Mouse (Mus musculus): ENCODE results near the gene Gas1. TPM values are rescaled to one million over a fixed set of nuclear protein-coding genes. Genes with fewer than 3 reads are reported as not detected.

The Gas1 gene
- polyA plus RNA-seq, 1 experiment, result 155 TPM

DNA sequence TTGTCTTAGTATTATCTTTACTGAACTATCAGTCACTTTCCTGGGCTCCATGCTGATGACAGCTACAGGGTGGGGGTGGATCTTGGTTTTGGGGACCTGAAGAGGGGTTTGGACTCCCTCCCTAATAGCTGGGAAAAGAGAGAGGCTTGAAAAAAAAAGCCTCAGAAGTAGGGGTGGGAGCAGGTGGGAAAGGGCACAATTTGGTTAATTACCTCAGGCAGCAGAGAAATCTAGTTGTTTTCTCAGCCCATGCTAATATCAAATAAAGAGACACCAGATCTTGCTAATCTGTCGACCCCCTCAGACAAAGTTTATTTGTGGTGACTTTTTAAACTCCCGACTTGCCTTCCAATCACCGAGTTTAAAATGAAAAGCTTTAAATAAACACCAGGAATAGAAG lies 4.0 kb downstream of the Gas1 start:
- DNase-seq (ENCODE audit: low spot score), result no peak

DNA sequence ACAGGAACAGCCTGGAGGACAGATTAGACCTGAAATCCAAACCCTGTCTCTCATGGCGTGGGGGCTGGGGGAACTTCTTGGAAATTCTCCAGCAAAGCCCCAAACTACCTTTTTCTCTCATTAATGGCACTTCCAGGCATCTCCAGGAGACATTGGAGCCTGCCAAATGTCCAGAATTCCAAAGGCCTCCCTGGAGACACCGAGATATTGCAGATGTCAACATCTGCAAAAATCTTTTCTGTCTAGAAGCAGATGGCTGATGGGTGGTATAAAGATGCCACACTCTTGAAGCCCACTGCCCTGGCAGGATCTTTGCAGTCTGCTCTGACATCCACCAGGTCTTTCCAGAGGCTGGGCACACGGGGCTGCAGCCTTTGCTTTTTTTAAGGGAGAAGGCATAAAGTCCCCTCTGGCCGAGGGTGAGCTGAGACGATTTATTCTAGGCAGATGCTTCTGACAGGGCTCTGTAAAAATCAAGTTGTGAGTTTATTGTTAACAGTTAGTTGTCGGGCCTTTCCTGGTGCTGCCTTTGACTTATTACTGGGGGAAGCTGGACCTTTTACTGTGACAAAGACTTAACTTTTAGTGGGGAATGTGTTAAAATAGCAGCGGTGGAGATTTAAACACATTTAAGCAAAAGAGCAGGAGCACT lies 4.7 kb downstream of the Gas1 start:
- DNase-seq (ENCODE audit: low spot score), result no peak

DNA sequence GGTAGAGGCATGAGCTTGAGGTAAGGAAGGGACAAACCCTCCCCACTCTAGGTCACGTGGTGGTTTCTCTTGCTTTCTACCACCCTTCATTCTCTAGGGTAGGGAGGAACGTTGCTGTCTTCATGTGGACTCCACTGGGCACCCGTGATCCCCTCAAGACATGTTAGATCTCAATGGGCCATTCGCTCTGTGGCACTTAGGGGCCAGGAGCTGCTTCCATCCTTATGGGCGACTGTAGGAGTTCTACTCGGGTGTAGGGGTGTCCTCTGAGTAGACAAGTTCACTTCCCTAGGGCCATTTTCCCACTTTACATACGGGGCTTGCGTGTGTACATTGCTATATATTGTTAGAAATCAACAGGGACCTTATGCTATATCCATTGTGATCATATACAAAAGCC lies 5.4 kb downstream of the Gas1 start:
- no peak for DNase-seq (ENCODE audit: low spot score)

DNA sequence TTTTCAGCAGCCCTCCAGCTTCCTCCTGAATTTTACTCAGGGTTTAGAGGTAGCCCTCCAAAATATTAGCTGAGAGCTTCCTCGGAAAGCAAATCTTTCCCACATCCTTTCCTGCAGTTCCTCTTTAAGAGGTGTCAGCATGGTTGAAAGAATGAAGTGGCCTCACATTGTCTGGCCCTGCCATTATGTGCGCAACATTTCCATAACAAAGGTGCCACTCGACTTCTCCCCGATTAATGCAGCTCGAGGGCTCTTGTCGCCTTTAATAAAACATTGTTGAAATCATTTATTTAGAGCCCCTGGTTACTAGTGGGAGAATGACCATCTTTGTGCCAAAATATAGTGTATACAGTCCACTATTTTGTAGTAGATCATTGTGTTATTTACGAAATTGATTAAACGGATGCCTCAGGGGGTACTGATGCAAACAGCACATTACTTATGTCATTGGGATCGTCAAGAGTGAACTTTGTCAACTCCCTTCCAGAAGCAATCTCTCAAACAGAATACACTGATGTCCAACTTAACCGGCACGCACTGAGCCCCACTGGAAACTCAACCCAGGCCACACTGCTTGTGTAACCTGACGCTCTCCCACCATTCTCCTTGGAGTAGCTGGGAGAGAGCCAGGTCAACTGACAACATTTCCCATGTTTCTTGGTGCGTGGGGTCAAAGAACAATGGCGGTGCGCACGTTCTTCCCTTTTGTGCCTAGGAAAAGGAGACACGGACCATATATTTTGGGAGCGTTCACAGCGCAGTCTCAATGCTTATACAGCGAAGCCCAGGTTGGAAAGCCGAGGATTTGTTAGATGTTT lies 6.1 kb downstream of the Gas1 start:
- no peak for DNase-seq (ENCODE audit: low spot score)

DNA sequence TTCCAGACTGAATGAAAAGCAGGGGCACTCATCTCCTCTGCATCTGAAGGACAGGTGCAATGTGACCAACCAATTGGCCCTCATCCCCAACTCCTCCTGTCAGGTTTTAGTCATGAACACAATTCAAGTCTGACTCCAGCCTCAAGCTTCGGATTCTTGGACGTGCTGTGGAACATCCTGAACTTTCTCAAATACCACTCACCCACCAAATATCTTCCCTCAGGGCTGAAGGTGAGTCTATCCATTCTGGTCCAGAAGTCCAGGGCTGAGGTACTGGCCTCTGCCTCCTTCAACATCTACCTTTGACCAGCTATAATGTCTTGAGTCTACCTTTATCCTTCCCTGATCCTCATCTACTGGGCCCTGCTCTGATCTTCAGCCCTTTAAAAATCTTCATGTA lies 8.1 kb downstream of the Gas1 start:
- DNase-seq (ENCODE audit: low spot score), result no peak

- DNase-seq (ENCODE audit: low spot score), result no peak
These were observed 20.7 kb downstream of the Gas1 start for GRCm38 (mm10) chr13:60156294-60157126.

DNA sequence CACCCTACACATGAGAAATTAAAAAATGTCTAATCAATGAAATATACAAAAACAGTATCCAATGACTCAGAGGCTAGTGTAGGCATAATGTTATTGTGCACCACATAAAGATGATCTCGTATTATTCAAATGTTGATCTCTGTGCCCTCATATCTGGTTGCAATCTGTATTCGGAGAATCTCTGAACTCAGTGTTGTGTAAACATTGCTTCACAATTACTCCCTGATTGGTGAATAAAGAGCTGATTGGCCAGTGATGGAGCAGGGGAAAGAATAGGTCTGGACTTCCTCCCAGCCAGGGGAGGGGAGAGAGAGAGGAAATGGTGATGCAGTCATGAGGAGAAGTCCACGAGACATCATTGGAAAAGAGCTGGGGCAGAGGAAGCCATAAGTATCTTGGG lies 23.0 kb downstream of the Gas1 start:
- no peak for DNase-seq (ENCODE audit: low spot score)

DNA sequence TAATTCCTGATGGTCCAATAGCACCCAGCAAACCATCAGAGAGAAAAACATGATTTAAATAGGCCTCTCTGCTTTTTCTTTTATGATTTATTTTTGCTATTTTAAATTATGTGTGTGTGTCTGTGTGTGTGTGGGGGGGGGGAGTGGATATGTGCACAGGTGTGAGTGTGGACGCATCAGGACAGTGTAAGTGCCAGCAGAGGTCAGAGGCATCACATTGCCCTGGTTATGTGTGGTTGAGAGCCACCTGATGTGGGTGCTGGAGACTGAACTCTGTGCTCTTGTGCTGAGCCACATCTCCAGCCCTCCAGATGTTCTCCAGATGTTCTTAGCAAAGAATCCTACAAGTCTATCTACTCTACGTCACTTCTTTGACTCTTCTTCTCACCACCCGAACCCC lies 28.9 kb downstream of the Gas1 start:
- no peak for DNase-seq (ENCODE audit: low spot score)

DNA sequence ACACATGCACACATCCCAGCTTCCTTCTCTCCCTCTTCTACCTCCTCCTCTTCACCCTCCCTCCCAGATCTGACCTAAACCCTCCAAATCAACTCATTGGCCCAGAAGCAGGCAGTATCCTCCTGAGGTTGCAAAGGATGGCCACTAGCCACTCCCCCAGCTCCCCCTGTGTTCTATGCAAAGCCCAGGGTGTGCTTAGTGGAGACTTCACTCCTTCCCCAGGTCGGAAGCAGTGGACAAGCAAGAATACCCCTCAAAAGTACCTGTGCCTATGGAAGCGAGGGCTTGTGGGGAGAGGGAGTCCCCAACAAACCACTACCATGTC lies 29.3 kb downstream of the Gas1 start:
- no peak for DNase-seq (ENCODE audit: low spot score)

DNA sequence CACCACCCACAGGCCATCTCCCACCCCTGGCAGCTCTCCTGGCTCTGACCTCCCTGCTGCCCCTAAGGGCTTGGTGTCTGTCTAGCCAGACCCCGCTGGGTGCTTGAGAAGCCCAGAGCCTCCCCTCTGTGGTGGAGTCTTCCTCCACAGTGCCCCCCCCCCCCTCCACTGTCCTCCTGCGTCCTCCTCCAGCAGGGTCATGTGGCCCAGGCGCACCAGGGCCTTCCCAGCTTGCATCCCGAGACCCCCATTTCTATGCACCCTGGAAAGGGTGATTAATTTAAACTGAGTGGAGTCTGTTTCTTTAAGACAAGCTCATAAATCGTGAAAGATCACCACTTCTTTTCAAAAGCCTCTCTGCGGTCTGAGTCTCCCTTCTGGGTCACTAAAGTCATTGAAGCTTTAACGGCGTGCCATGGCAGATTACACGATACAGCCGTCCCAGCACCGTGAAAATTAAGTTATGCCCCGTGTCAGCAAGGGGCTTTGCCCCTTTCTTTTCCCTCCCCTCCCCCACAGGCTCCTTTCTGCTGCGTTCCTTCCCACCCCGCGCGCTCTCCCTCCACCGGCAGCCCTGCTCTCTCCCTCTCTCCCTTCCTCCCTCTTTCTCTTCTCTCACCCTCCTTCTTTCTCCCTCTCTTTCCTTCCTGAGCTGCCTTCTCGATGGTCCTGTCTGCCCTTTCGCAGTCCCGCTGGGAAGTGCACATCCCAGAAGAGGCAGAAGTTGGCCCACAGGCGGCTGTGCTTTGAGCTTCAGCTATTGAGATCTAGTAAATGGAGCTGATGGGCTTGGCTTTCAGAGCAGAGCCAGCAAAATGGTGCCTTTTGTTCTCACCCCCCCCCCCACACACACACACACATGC lies 29.9 kb downstream of the Gas1 start:
- no peak for DNase-seq (ENCODE audit: low spot score)

- DNase-seq (ENCODE audit: low spot score), result no peak
These were observed 30.9 kb downstream of the Gas1 start for GRCm38 (mm10) chr13:60146231-60146630.

GRCm38 (mm10) chr13:60136962-60137361 lies 40.2 kb downstream of the Gas1 start:
- DNase-seq (ENCODE audit: low spot score), result no peak

GRCm38 (mm10) chr13:60134439-60134799 lies 42.7 kb downstream of the Gas1 start:
- no peak for DNase-seq (ENCODE audit: low spot score)

- no peak for DNase-seq (ENCODE audit: low spot score)
These were observed 43.3 kb downstream of the Gas1 start for GRCm38 (mm10) chr13:60133716-60134438.

GRCm38 (mm10) chr13:60131771-60132170 lies 45.4 kb downstream of the Gas1 start:
- DNase-seq (ENCODE audit: low spot score), result no peak

GRCm38 (mm10) chr13:60129541-60129940 lies 47.6 kb downstream of the Gas1 start:
- DNase-seq (ENCODE audit: low spot score), result no peak

DNA sequence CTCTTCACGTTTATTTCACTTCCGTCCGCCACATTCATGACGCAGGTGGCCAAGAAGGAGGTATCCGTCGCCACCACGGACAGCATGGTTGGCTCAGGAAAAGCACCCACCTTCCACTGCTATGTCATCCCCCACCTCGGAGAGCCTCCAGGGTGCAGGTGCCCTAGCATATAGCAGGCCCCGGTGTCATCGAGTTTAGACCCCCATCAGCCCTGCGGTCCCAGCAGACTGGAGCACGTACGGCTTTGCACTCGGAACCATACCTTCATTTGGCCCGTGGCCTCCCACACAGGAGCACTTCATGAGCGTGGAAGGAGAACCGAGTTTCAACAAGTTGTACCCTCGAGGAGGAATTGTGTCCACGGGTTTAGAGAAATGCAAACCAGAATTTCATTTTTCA lies 50.8 kb downstream of the Gas1 start:
- DNase-seq (ENCODE audit: low spot score), result no peak

- no peak for DNase-seq (ENCODE audit: low spot score)
These were observed 51.5 kb downstream of the Gas1 start for GRCm38 (mm10) chr13:60125501-60126305.

DNA sequence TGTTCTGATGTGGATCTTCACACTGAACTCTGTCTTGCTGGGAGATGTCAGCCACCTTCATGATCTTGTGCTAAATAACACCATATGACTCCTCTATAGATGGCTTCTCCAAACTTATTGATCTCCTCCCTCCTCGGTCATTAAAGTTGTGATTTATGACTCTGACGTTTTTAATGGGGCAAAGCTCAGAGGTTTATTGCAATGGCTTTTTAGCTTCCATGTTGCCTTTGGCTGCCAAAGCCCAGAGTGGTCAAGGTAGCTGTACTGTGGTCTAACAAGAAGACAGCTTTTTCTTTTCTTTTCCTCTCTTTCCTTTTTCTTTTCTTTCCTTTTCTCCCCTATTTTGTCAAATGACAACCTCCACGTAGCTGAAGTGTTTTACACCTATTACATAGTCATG lies 52.1 kb downstream of the Gas1 start:
- no peak for DNase-seq (ENCODE audit: low spot score)

DNA sequence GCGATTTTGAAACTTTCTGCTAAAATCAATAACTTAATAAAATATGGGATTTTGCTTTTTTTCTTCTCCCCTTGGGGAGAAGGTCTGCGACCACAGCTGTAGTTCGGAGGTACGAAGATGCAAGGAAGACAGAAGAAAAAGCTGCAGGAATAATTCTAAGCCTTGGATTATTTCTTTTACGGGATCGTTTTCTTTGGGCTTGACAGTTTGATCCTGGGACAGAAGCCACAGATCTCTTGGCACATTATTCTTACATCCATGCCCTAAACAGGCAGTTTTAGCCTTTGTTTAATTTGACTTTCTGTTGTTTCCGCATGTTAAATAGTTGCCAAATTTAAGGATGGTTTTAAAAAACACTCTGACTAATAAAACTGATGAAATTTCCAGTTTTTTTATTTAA lies 52.7 kb downstream of the Gas1 start:
- DNase-seq (ENCODE audit: low spot score), result no peak
